Mouse (Mus musculus) heart, postnatal 14 days (tissue): Measurements from ENCODE around the gene Pde4c. TPM values are rescaled to one million over a fixed set of nuclear protein-coding genes. Genes with fewer than 3 reads are reported as not detected.
A peak's percentile ranks its signal among the peaks of the same experiment; 100 is the strongest.

Experiments
- DNase-seq, 2 experiments: peaks; one replicate each; pipeline ENCODE4 v3.0.0; 2021 to 2022
- intact Hi-C: fragments of 180-260 bp; cut with DNase I; formaldehyde crosslinking; loops from one replicate; pipeline ENCODE4 v1.15.1; 2025
- total RNA-seq, 2 experiments: library from RNA; stranded (reverse); gene quantifications; 2 replicates each; pipeline ENCODE4 v1.2.3; 2021

The Pde4c gene
- total RNA-seq, 2 experiments from 2014 or later = 4.5 to 4.6 TPM

DNA sequence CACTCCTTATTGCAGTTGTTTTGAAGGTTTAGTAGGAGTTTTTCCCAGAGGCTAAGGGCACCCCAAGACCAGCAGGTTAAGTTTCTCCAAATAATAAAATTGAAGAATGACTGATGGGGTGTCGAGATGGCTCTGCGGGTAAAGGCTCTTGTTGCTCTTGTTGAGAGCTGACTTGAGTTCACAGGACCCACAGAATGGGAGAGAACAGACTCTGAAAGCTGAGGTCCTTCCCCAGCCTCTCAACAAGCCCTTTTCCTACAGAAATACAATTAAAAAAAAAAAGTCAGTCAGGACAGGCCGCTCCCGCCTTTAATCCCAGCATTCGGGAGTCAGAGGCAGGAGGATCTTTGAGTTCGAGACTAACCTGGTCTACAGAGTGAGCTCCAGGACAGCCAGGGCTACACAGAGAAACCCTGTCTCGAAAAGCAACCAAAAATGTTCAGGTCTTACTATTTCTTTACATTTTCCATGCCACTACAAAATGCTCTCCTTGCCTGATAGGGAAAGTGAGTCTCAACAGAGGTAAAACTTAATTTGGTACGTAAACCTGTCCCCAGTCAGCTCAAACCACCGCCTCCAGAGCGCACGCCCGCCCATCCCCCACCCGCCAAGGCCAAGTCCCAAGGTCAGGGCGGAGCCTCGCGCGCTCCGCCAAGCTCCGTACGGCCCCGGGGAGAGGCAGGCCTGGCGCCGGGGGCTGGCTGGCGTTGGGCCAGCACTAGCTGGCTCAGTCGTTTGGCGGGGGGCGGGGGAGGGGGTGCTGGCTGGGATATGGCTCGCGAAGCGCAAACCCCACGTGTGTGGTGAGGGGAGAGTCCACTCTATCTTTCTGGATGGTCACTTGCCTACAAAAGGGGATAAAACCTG lies 27.3 kb upstream of the Pde4c start:
- DNase-seq = peak; percentile 84
- intact Hi-C loops = no loop called here

DNA sequence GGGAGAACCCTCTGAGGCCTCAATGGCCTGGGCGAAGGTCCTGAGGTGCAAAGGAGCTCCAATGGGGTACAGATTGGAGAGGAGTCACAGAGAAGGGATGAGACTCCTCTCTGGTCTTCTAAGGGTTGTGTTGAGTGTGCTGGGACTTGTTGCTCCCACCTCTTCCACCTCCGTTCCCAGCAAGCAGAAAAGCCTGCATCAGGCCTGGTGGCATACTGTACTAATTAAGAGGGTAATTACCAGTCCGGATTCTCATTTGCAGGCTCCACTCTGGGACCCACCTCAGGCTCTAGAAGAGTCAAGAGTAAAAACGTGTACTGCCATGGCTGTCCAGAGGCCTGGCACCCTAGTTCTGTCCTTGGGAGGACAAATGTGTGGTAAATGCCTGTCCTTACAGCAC lies 26.6 kb upstream of the Pde4c start:
- DNase-seq = no peak
- intact Hi-C loops = no loop called here

- DNase-seq = no peak
- intact Hi-C loops = no loop called here
Measured at GRCm38 (mm10) chr8:70697366-70698250, 25.9 kb upstream of the Pde4c start.

- intact Hi-C loops = no loop called here
- DNase-seq = peak; percentile 100
Measured at GRCm38 (mm10) chr8:70698310-70699109, 25.0 kb upstream of the Pde4c start, which contains the start of gene Jund. Jund (plus strand) TSS chr8:70698949.

DNA sequence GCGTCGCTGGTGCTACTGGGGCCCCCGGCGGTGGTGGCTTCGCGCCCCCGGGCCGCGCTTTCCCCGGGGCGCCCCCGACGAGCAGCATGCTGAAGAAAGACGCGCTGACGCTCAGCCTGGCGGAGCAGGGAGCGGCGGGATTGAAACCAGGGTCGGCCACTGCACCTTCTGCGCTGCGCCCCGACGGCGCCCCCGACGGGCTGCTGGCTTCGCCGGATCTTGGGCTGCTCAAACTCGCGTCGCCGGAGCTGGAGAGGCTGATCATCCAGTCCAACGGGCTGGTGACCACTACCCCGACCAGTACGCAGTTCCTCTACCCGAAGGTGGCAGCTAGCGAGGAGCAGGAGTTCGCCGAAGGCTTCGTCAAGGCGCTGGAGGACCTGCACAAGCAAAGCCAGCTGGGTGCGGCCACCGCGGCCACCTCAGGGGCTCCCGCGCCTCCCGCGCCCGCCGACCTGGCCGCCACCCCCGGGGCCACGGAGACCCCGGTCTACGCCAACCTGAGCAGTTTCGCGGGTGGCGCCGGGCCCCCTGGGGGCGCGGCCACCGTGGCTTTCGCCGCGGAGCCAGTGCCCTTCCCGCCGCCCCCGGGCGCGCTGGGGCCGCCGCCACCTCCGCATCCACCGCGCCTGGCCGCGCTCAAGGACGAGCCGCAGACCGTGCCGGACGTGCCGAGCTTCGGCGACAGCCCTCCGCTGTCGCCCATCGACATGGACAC lies 24.2 kb upstream of the Pde4c start:
- DNase-seq = peak in 1 of 2 experiments; percentile 69
- intact Hi-C loops = no loop called here

DNA sequence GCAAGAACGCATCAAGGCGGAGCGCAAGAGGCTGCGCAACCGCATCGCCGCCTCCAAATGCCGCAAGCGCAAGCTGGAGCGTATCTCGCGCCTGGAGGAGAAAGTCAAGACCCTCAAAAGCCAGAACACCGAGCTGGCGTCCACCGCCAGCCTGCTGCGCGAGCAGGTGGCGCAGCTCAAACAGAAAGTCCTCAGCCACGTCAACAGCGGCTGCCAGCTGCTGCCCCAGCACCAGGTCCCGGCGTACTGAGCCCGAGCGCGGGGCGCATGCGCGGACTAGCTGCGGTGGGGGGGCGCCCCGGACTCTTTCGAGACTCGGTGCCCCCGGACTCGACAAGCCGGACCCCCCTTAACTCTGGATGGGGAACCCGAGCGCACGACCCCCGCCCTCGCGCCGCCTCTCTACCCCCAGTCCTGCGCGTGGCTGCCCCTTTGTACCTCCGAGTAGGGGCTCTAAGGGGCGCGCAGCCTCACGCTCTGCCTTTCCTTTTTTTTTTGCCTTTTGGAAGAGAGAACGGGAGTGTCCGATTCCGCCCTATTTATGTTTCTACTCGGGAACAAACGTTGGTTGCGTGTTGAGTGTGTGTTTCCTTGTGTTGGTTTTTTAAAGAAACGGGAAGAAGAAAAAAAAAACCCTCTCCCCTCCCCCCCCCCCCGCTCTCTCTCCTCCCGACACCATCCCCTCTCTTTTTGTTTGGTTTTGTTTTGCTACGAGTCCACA lies 23.5 kb upstream of the Pde4c start:
- peak; percentile 84 to 85 for DNase-seq
- intact Hi-C loops = loop anchor here (1.0 to 5.0 kb wide), 3 partner anchors 28 to 88 kb away; no protein-coding TSS in a partner anchor

- peak; percentile 90 to 92 for DNase-seq
- intact Hi-C loops = loop anchor here (1.0 to 5.0 kb wide), 3 partner anchors 28 to 88 kb away; no protein-coding TSS in a partner anchor
Measured at GRCm38 (mm10) chr8:70700555-70700922, 23.0 kb upstream of the Pde4c start.

DNA sequence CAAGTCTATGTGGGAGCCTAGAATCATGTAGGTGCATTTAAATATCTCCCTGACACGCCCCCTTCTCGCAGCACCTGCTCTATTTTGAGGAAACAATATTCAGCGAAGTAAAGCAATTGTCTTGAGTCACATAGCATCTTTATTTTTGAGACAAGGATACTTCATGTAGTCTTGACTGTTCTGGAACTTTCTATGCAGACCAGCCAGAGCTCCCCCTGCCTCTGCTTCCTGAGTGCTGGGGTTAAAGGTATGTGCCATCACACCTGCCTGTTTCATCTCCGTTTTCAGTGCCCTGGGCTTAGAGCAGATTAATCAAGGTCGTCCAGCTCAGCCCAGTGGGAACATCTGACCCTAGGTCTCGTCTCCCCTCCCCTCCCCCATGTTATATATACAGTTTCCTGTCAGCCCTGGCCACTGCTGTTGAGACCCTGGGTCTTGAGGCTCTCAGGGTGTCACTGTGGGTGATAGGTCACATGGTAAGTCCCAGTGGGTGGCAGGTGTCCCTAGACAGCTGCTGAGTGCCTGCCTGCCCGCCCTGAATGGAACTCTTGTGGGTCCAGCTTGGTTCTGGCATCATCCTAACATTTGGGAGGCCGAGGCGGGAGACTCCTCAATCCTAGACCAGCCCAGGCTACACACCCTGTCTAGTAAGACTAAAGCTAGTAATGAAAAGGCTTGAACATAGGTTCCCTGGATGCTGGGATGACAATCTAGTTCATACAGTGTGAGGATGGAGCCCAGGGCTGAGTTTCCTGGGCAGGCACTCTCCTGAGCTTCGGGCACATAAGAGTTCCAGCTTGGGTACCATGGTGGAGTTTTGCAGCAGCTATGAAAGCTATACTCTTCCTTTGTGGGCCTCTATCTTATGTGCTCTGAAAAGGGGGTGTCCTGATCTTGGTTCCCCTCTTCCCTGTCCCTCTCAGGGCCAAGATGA lies 22.2 kb upstream of the Pde4c start:
- intact Hi-C loops = loop anchor here (5.0 kb wide), 2 partner anchors 74 to 89 kb away; no protein-coding TSS in a partner anchor
- no peak for DNase-seq

DNA sequence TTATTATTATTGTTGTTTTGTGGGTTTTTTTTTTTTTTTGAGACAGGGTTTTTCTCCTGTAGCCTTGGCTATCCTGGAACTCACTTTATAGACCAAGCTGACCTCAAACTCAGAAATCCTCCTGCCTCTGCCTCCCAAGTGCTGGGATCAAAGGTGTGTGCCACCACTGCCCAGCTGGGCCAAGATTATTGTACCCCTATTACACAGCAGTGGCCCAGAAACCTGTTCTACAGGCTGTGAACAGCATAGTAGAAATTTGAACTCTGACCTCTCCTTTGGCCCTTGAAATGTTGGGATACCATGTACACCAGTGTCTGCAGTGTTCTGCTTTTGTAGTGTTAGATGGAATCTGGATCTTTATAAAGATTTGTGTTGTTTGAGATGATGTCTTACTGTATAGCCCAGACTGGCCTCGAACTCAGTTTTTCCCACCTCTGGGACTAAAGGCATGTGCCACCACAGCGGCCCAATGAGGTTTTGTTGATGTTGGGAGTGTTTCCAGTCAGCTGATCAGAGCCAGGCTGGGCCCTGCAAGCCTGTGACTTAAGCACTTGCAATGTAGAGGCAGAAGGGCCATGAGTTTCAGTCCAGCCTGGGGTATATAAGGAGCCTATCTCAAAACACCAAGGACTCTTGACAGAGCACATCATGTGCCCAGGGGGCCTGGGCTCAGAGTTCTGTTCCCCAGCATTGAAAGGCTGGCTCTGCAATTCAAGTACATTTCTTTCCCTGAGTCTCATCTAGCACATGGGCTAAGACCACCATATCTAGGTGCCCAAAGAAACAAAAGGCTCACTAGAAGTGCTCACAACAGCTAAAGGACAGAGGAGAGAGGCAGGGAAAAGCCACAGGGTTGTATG lies 21.3 kb upstream of the Pde4c start:
- DNase-seq = no peak
- intact Hi-C loops = loop anchor here (5.0 kb wide), 2 partner anchors 75 to 90 kb away; no protein-coding TSS in a partner anchor

DNA sequence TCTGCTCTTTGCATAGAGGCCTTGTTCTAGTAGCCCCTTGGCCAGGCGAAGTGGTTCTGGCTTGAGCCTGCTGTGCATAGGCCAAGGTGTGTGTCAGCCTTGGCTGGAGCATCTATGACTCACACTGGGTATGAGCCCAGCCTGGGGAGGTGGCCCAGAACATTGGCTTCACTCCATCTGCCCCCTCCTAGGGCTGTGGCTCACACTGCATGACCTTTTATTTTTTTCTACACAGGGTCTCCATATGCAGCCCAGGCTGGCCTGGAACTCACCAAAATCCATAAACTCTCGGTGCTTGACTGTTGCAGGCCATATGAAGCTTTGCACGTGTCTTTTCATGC lies 20.7 kb upstream of the Pde4c start:
- DNase-seq = peak; percentile 83 to 88
- intact Hi-C loops = loop anchor here (5.0 kb wide), 2 partner anchors 76 to 91 kb away; no protein-coding TSS in a partner anchor

DNA sequence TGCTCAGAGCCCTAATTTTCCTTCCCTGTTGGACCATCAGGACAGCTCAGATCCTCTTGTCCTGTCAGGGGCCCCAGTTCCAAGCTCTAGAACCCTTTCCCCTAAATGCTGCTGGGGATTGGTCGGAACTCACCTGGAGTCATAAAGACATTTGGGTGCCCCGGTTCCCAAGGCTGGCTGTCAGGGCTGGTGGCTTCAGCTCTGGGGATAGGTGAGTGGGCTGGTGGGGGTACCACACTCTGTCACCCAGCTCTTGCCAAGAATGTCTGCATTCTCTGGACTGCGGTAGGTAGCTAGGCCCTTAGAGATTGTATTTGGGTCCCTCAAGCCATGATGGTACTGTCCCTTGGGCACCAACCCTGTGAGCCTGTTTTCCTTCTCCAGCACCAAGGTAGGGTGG lies 20.2 kb upstream of the Pde4c start, which contains the start of gene Iqcn:
Iqcn (plus strand) TSS at position 171 of the 400 bp plus-strand sequence.
- intact Hi-C loops = loop anchor here (5.0 kb wide), 2 partner anchors 76 to 91 kb away; no protein-coding TSS in a partner anchor
- DNase-seq = no peak

DNA sequence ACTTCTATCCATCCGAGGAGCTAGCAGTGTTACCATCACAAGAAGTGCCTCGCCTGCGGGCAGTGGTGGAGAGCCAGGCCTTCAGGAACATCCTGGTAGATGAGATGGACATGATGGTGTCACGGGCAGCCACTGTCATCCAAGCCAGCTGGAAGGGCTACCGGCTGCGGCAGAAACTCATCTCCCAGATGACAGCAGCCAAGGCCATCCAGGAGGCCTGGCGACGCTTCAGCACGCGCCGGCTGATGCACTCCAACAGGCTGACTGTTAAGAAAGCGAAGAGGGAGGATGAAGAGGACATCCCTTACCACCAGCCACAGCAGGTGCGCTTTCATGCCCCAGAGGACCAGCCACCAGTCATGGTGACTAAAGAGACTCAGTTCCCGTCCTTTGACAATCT lies 15.2 kb upstream of the Pde4c start:
- intact Hi-C loops = no loop called here
- DNase-seq = no peak

- intact Hi-C loops = no loop called here
- DNase-seq = no peak
Measured at GRCm38 (mm10) chr8:70709794-70710193, 13.7 kb upstream of the Pde4c start.

GRCm38 (mm10) chr8:70710296-70710695 lies 13.2 kb upstream of the Pde4c start:
- peak; percentile 47 to 54 for DNase-seq

GRCm38 (mm10) chr8:70711041-70711440 lies 12.5 kb upstream of the Pde4c start:
- no peak for DNase-seq
- intact Hi-C loops = no loop called here

More at GRCm38 (mm10) chr8:70710296-70710695, 13.2 kb upstream of the Pde4c start:
- intact Hi-C loops = no loop called here

GRCm38 (mm10) chr8:70713991-70714390 lies 9.5 kb upstream of the Pde4c start:
- intact Hi-C loops = no loop called here
- DNase-seq = no peak

DNA sequence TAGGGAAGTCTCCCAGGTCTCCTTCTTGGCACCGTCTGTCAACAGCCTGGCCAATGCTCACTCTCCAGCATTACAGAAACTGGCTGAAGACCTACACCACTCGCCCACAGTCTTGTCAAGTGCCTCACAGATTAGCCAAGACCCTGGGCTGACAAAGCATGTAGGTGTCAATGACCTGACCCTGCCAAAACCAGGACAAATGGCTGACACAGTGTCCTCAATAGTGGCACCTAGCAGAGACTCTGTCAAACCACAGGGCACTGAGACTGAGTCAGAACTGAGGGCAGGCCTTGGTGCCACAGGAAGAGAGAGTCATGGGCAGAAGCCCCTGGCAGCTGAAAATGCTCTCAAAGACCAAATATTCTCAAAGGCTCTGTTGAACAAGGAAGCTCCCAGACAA lies 8.4 kb upstream of the Pde4c start:
- intact Hi-C loops = no loop called here
- DNase-seq = no peak
